Mouse (Mus musculus): Measurements from ENCODE around the gene Hrh2. TPM values are rescaled to one million over a fixed set of nuclear protein-coding genes. Genes with fewer than 3 reads are reported as not detected.

Gene Hrh2
- 0.04 TPM in 1 of 2 replicates, not detected in the other for polyA plus RNA-seq (2015; fragmentation: Nextera tagmentation; extraction: Ambion mirVana)

GRCm38 (mm10) chr13:54192021-54192481, at the start of gene Hrh2:
Gene Hrh2, plus strand, starts transcription at chr13:54192129.

Other genes starting within 250 kb of the Hrh2 start
- 0.05 and 0.15 TPM in 2 replicates for gene Drd1, start 136.4 kb upstream of the Hrh2 start, polyA plus RNA-seq (2015; fragmentation: Nextera tagmentation; extraction: Ambion mirVana)
- gene Sfxn1, start 120.3 kb upstream of the Hrh2 start, polyA plus RNA-seq (2015; fragmentation: Nextera tagmentation; extraction: Ambion mirVana): 13.8 and 37.8 TPM in 2 replicates
- gene Cplx2, start 179.2 kb downstream of the Hrh2 start, polyA plus RNA-seq (2015; fragmentation: Nextera tagmentation; extraction: Ambion mirVana): 1.8 and 1.9 TPM in 2 replicates